Mouse (Mus musculus): ENCODE data around the gene Olfr1056.

GRCm38 (mm10) chr2:86335333-86335732 lies 26.9 kb downstream of the Olfr1056 start, which contains the start of gene Olfr1054:
- no peak for TF ChIP-seq CTCF (conservative IDR thresholded peaks at IDR 0.05; ENCODE audit: low read length)
- no peak for TF ChIP-seq POU5F1 (IDR thresholded peaks at IDR 0.05; ENCODE audit: borderline replicate concordance, low read length)

Measured in E14TG2a.4 (cell line).